Comparison of ENCODE assay signal across 10 mouse cellular contexts in the genomic region with DNA sequence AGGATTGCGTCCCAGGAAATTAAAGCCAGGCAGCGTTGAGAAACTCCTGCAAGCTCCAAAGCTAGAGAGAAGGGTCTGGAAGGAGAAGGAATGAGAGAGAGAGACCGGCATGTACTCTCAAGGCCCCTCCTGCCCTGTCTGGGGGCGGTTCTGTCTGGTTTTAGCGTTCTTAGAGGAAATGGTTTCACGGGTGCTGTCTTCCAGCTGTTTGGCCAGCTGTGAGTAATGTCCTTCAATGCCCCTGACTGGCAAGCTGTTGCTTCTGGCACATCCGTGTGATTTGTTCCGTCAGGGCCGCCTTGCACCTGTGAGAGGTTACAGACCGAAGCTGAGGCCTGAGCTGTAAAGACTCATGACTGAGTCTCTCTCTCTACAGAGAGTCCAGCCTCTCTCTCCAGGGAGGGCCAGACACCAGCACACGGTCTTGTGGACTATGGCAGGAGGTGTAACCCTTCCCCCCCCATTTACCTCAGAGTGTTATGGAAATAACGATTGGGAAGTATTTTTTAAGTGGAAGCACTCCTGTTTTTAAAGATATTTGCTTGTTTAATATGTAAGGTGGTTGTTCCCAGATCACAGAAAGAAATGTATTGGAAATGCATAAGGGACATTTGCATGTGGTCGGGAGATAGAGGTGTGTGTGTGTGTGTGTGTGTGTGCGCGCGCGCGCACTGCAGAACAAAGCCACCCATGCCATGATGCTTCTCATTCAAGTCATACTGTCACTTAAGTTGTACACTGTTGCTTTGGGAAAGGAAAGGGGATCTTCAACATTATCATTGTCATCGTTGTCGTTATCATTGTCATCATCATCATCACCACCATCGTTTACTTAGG.
DNase-seq lines count a peak whose midpoint lies in the region; ATAC-seq lines count a peak whose summit lies in the region.
"Had no signal": no experiment of that assay in that cellular context is flagged by ENCODE, and none has a peak within 500 bp of the region (broad histone marks: within the 10 kb centered on the region; RNA-seq: fewer than 3 reads in every experiment).

No protein-coding gene starts in this region.

- peaks cover 7% of the 10 kb centered on the region for H3K4me1 ChIP-seq in midbrain, embryonic 16.5 days (ENCODE audit: control insufficient read depth, insufficient read depth, low read length)
- H3K4me1 ChIP-seq in midbrain, embryonic 15.5 days: peaks cover 6% of the 10 kb centered on the region
- peaks cover 36% of the 10 kb centered on the region for H3K4me1 ChIP-seq in limb, embryonic 10.5 days
- H3K4me1 ChIP-seq in hindbrain, embryonic 14.5 days (replicated peaks; ENCODE audit: control insufficient read depth, insufficient read depth, low read length): 0 out of 2 replicates have a peak, but pooled peaks cover 3% of the 10 kb centered on the region

- no peak for ATAC-seq in midbrain, embryonic 16.5 days
- ATAC-seq in midbrain, embryonic 15.5 days (replicated peaks): no peak
- ATAC-seq in hindbrain, embryonic 14.5 days (ENCODE audit: low FRiP score): no peak
- no peak for ATAC-seq in erythroblast, adult 5-6 weeks (replicated peaks; ENCODE audit: low FRiP score, poor library complexity, severe bottlenecking)

- H3K27me3 ChIP-seq in midbrain, embryonic 16.5 days (ENCODE audit: control insufficient read depth, insufficient read depth, low read depth, low read length): no peaks in the 10 kb centered on the region
- H3K27me3 ChIP-seq in midbrain, embryonic 15.5 days (replicated peaks): no peaks in the 10 kb centered on the region
- no peaks in the 10 kb centered on the region for H3K27me3 ChIP-seq in limb, embryonic 10.5 days (ENCODE audit: low read depth, poor library complexity, severe bottlenecking)
- no peaks in the 10 kb centered on the region for H3K27me3 ChIP-seq in hindbrain, embryonic 14.5 days (ENCODE audit: control insufficient read depth, insufficient read depth, low read length)
- H3K27me3 ChIP-seq: neural tube, embryonic 13.5 days had no signal

- no peak overlapping the region for H3K4me2 ChIP-seq in midbrain, embryonic 16.5 days (ENCODE audit: low read length)
- H3K4me2 ChIP-seq in midbrain, embryonic 15.5 days: no peak overlapping the region
- H3K4me2 ChIP-seq in hindbrain, embryonic 14.5 days (replicated peaks): no peak overlapping the region

- no peak overlapping the region for H3K4me3 ChIP-seq in midbrain, embryonic 16.5 days (ENCODE audit: low read depth, low read length)
- H3K4me3 ChIP-seq in midbrain, embryonic 15.5 days: no peak overlapping the region
- H3K4me3 ChIP-seq in limb, embryonic 10.5 days: no peak overlapping the region
- no peak overlapping the region for H3K4me3 ChIP-seq in hindbrain, embryonic 14.5 days (replicated peaks; ENCODE audit: low read length)
- H3K4me3 ChIP-seq: neural tube, embryonic 13.5 days had no signal

- 84% methylated on average over 21 of the region's 21 CpGs for whole genome bisulfite sequencing in midbrain, embryonic 16.5 days
- WGBS in midbrain, embryonic 15.5 days: 83% methylated on average over 21 of the region's 21 CpGs
- 74% methylated on average over 21 of the region's 21 CpGs for WGBS in limb, embryonic 10.5 days
- WGBS in hindbrain, embryonic 14.5 days: 82% methylated on average over 21 of the region's 21 CpGs

- no peaks in the 10 kb centered on the region for H3K36me3 ChIP-seq in midbrain, embryonic 16.5 days (ENCODE audit: control insufficient read depth, insufficient read depth, low read length)
- no peaks in the 10 kb centered on the region; the same call in 1 of the 2 replicates for H3K36me3 ChIP-seq in midbrain, embryonic 15.5 days (replicated peaks)
- H3K36me3 ChIP-seq in limb, embryonic 10.5 days: peaks cover 15% of the 10 kb centered on the region
- H3K36me3 ChIP-seq in hindbrain, embryonic 14.5 days (replicated peaks; ENCODE audit: control insufficient read depth, insufficient read depth): peaks cover 18% of the 10 kb centered on the region

- no peak overlapping the region for H3K9ac ChIP-seq in midbrain, embryonic 16.5 days (ENCODE audit: low read depth, low read length)
- no peak overlapping the region for H3K9ac ChIP-seq in midbrain, embryonic 15.5 days
- no peak overlapping the region for H3K9ac ChIP-seq in hindbrain, embryonic 14.5 days
- H3K9ac ChIP-seq: neural tube, embryonic 13.5 days had no signal

- H3K27ac ChIP-seq in midbrain, embryonic 16.5 days (ENCODE audit: low read length): peak overlapping the region; percentile 45; the same call in 1 of the 2 replicates
- no peak overlapping the region for H3K27ac ChIP-seq in midbrain, embryonic 15.5 days
- H3K27ac ChIP-seq in limb, embryonic 10.5 days: peak overlapping the region; percentile 72; the same call in 1 of the 2 replicates
- H3K27ac ChIP-seq in hindbrain, embryonic 14.5 days: no peak overlapping the region
- H3K27ac ChIP-seq: neural tube, embryonic 13.5 days had no signal

- DNase-seq in fibroblast of lung, adult 2 months (ENCODE audit: low read depth): peak; percentile 73
- no peak for DNase-seq in limb, embryonic 10.5 days (ENCODE audit: low spot score)
- DNase-seq in spleen, postnatal 36 days (ENCODE audit: low spot score in 2 of 2): peak; percentile 70 to 73
- no peak for DNase-seq in hindbrain, embryonic 14.5 days (ENCODE audit: low spot score)
- DNase-seq: cerebellum, postnatal 36 days; gastrocnemius, postnatal 14 days had no signal

- H3K9me3 ChIP-seq in midbrain, embryonic 16.5 days (replicated peaks; ENCODE audit: control insufficient read depth, low read length, poor library complexity, severe bottlenecking): no peaks in the 10 kb centered on the region
- no peaks in the 10 kb centered on the region for H3K9me3 ChIP-seq in midbrain, embryonic 15.5 days
- no peaks in the 10 kb centered on the region for H3K9me3 ChIP-seq in limb, embryonic 10.5 days (replicated peaks)
- H3K9me3 ChIP-seq in hindbrain, embryonic 14.5 days (ENCODE audit: control insufficient read depth, low read length): no peaks in the 10 kb centered on the region
- H3K9me3 ChIP-seq: neural tube, embryonic 13.5 days had no signal

Comparison
In these comparisons a context has a peak if more than half of its experiments do, and no peak if none do; other contexts are left out.
1. H3K27ac ChIP-seq: peak in midbrain, embryonic 16.5 days (single experiment) and limb, embryonic 10.5 days (single experiment); none in midbrain, embryonic 15.5 days (single experiment) and hindbrain, embryonic 14.5 days (single experiment).
2. DNase-seq: peak in fibroblast of lung, adult 2 months (single experiment) and spleen, postnatal 36 days (2 of 2); none in limb, embryonic 10.5 days (single experiment) and hindbrain, embryonic 14.5 days (single experiment).